Mouse (Mus musculus) thymus, adult 2 months (tissue): ENCODE data around the gene Col4a4. TPM values are rescaled to one million over a fixed set of nuclear protein-coding genes. Genes with fewer than 3 reads are reported as not detected.

Source experiments
- DNase-seq: peaks from one replicate; pipeline ENCODE4 v3.0.0; 2021
- H3K27ac ChIP-seq: fragments of 200-500 bp; 2 replicates; pipeline ENCODE4 v1.5.1; 2012; ENCODE audit warnings: low read length, control low read depth; ENCODE audit not compliant: control insufficient read depth, insufficient read depth
- H3K27me3 ChIP-seq: fragments of 200-500 bp; 2 replicates; pipeline ENCODE4 v1.6.1; 2012; ENCODE audit warnings: mild to moderate bottlenecking, low read length, moderate library complexity, mixed read lengths; ENCODE audit not compliant: control insufficient read depth, insufficient read depth
- H3K36me3 ChIP-seq: fragments of 200-500 bp; 2 replicates; pipeline ENCODE4 v1.6.1; 2012; ENCODE audit warnings: mild to moderate bottlenecking, low read length, moderate library complexity; ENCODE audit not compliant: control insufficient read depth, insufficient read depth
- H3K4me1 ChIP-seq: fragments of 200-500 bp; replicated peaks from 2 replicates; pipeline ENCODE4 v1.6.1; 2012; ENCODE audit warnings: low read length; ENCODE audit not compliant: control insufficient read depth, insufficient read depth
- H3K4me3 ChIP-seq: fragments of 200-500 bp; 2 replicates; pipeline ENCODE4 v1.5.1; 2012; ENCODE audit warnings: mild to moderate bottlenecking, low read length, control low read depth, moderate library complexity; ENCODE audit not compliant: control insufficient read depth, insufficient read depth
- CTCF ChIP-seq: fragments of 200-500 bp; IDR thresholded peaks from 2 replicates; pipeline ENCODE4 v1.5.1; 2012; ENCODE audit warnings: mild to moderate bottlenecking, control low read depth, low read length, moderate library complexity, borderline replicate concordance; ENCODE audit not compliant: control insufficient read depth, poor library complexity, insufficient read depth; ENCODE audit errors: extremely low read depth
- POLR2A ChIP-seq: fragments of 200-500 bp; IDR thresholded peaks from 2 replicates; pipeline ENCODE4 v1.6.1; 2012; ENCODE audit warnings: mild to moderate bottlenecking, low read length, control low read depth, moderate library complexity; ENCODE audit not compliant: control insufficient read depth, poor library complexity, insufficient read depth; ENCODE audit errors: extremely low read depth
- WGBS: fragments of 180-500 bp; shearing (Covaris S2); methylation state at CpG from one replicate; pipeline ENCODE4 v1.1.7; 2018; 5-methylcytosine and 5-hydroxymethylcytosine counted together
- polyA plus RNA-seq: library from polyadenylated mRNA; depleted of rRNA; stranded (reverse); fragments of >200 nt; gene quantifications from 2 replicates; pipeline ENCODE4 v1.2.3, GENCODE M21; 2012

Gene Col4a4
- polyA plus RNA-seq, 1 experiment = 0.23 TPM

GRCm38 (mm10) chr1:82437273-82437672 is 149.4 kb downstream of the Col4a4 start:
- Histone ChIP-seq H3K4me1 (no peaks in the 10 kb centered on the region), H3K27ac (no peak overlapping the region), H3K36me3 (no peaks in the 10 kb centered on the region), H3K27me3 (no peaks in the 10 kb centered on the region), H3K4me3 (no peak overlapping the region)
- DNase-seq = no peak
- 94% methylated on average over 3 of the region's 3 CpGs for WGBS
- TF ChIP-seq POLR2A (no peak), CTCF (no peak)

DNA sequence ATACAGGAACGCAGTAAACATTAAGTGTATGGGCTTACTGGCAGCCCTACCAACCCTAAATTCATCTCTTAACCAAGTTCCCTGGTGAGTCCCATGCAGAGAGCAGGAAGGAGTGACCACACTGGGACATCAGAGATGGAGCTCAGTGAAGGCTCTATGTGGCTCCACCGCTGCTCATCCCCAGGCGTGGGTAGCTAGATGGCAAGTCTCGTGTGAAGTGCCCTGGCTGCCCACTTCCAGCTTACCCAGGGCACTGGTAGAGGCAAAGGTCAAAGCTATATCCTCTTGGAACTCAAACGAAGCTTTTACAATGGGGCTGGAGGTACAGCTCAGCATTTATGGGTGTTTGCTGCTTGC is 153.0 kb downstream of the Col4a4 start:
- peaks cover 10% of the 10 kb centered on the region for H3K4me1 ChIP-seq
- no peaks in the 10 kb centered on the region for H3K36me3 ChIP-seq
- no peak overlapping the region for H3K27ac ChIP-seq
- no peak for TF ChIP-seq CTCF
- TF ChIP-seq POLR2A = no peak
- no peak overlapping the region for H3K4me3 ChIP-seq
- no peaks in the 10 kb centered on the region for H3K27me3 ChIP-seq
- WGBS = 90% methylated on average over 5 of the region's 5 CpGs
- DNase-seq = no peak

DNA sequence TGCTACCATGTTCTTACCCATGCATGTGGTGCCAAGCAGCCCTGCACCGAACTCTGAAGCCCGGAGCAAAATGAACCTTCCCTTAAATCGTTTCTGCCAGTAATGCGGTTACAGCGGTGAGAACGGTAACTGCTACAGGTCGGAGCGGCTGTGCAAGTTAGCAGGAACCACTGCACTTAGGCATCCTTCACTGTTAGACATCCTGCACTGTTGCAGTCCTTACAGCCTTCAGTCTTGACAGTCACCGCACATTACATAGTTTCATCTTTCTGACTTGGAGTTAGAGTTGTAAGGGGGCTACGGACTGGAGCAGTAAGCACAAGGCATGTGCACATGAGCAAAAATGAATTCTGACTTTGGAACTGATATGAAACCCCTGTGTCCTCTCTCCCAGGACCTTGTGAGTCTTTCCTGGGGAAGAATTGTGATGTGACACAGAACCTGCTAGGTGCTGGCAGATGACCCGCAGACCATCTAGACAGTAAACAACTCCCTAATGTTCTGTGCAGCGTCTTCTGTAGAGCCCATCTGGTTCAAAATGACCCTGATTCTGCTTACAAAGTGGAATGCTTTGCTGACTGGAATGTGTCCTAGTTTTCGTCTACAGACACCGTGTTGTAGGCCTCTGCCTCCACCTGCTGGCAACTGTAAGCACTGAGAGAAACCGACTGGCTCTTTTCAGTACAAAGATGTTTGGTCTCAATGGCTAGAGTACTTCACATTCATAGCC is 153.6 kb downstream of the Col4a4 start:
- H3K27me3 ChIP-seq = no peaks in the 10 kb centered on the region

DNA sequence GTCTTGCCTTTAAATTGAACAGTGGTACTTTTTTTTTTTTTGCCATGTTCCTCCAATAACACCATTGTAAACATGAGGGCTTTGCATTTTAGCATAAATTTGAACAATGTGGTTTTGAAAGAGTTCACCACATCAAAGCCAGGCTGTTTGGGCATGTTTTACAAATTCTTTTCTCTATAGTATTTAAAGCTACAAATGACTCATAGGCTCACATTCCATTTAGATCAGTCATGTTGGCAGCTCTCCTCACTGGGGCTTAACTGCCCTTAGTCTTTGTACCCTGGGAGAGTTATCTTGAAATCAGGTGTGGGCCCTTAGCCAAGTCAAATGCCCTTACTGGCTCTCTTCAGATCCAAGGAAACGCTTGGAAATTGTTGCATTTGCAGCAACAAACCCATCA is 157.6 kb downstream of the Col4a4 start:
- no peak for DNase-seq
- WGBS = 78% methylated on average over 1 of the region's 1 CpGs
- Histone ChIP-seq H3K36me3 (no peaks in the 10 kb centered on the region), H3K4me1 (peaks cover 10% of the 10 kb centered on the region), H3K27me3 (no peaks in the 10 kb centered on the region), H3K27ac (no peak overlapping the region), H3K4me3 (no peak overlapping the region)
- no peak for TF ChIP-seq POLR2A
- no peak for TF ChIP-seq CTCF

More for the DNA sequence above, 153.6 kb downstream of the Col4a4 start:
- H3K27ac ChIP-seq = no peak overlapping the region
- peak; percentile 23 for DNase-seq
- H3K36me3 ChIP-seq = no peaks in the 10 kb centered on the region
- H3K4me1 ChIP-seq = peaks cover 10% of the 10 kb centered on the region
- TF ChIP-seq CTCF = no peak
- no peak for TF ChIP-seq POLR2A
- H3K4me3 ChIP-seq = no peak overlapping the region
- 85% methylated on average over 15 of the region's 15 CpGs for WGBS

DNA sequence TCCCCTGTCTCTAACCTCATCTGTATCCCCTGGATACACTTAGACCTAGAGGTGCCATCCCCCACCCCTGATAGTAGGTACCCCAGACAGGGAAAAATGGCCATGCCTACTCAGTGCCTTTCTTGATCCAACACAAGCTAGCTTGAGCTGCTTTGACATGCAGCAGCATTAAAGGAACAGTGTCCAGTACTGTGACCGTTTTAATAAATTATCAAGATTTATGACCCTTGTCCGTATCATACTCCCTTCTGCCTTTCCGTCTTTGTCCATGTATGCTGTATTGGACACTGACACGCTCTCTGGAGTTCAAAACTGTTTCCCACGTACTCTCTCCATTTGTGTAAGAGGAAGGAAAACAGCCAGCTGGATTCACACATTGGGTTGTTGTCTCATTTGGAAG is 158.9 kb downstream of the Col4a4 start:
- no peak overlapping the region for H3K27ac ChIP-seq
- WGBS = 96% methylated on average over 5 of the region's 5 CpGs

GRCm38 (mm10) chr1:82415641-82416040 is 171.0 kb downstream of the Col4a4 start:
- Histone ChIP-seq H3K4me1 (no peaks in the 10 kb centered on the region), H3K4me3 (no peak overlapping the region), H3K27me3 (no peaks in the 10 kb centered on the region), H3K27ac (no peak overlapping the region), H3K36me3 (no peaks in the 10 kb centered on the region)
- WGBS = 97% methylated on average over 4 of the region's 4 CpGs
- no peak for TF ChIP-seq CTCF
- no peak for TF ChIP-seq POLR2A
- no peak for DNase-seq

More for the DNA sequence above, 158.9 kb downstream of the Col4a4 start:
- no peak for DNase-seq
- H3K36me3 ChIP-seq = no peaks in the 10 kb centered on the region
- H3K4me1 ChIP-seq = peaks cover 10% of the 10 kb centered on the region
- H3K27me3 ChIP-seq = no peaks in the 10 kb centered on the region
- H3K4me3 ChIP-seq = no peak overlapping the region
- no peak for TF ChIP-seq CTCF
- TF ChIP-seq POLR2A = no peak
